Mouse (Mus musculus) stomach, embryonic 16.5 days (tissue): ENCODE results near the gene Slc16a3. TPM values are rescaled to one million over a fixed set of nuclear protein-coding genes. Genes with fewer than 3 reads are reported as not detected.
A peak's percentile ranks its signal among the peaks of the same experiment; 100 is the strongest.

Source experiments
- ATAC-seq: fragments of 200-750 bp; cut with Nextera tagmentation; 2 replicates; pipeline ENCODE4 v1.8.0; 2017; ENCODE audit warnings: moderate number of reproducible peaks, moderate TSS enrichment; ENCODE audit not compliant: insufficient read depth, low FRiP score
- H3K27ac ChIP-seq: fragments of 300-500 bp; sonication (generic); 2 replicates; pipeline ENCODE4 v1.5.1; 2014; ENCODE audit warnings: low read length
- H3K27me3 ChIP-seq: fragments of 300-500 bp; sonication (generic); 2 replicates; pipeline ENCODE4 v1.6.1; 2014; ENCODE audit warnings: low read length, control low read depth, mixed read lengths; ENCODE audit not compliant: control insufficient read depth, insufficient read depth
- H3K36me3 ChIP-seq: fragments of 300-500 bp; sonication (generic); 2 replicates; pipeline ENCODE4 v1.6.1; 2014; ENCODE audit warnings: low read length; ENCODE audit not compliant: control insufficient read depth, insufficient read depth
- H3K4me1 ChIP-seq: fragments of 300-500 bp; sonication (generic); 2 replicates; pipeline ENCODE4 v1.6.1; 2014; ENCODE audit warnings: low read length, control low read depth, mixed read lengths; ENCODE audit not compliant: control insufficient read depth, insufficient read depth
- H3K4me2 ChIP-seq: fragments of 300-500 bp; sonication (generic); 2 replicates; pipeline ENCODE4 v1.6.1; 2014; ENCODE audit warnings: low read depth, low read length, mixed read lengths
- H3K4me3 ChIP-seq: fragments of 300-500 bp; sonication (generic); replicated peaks from 2 replicates; pipeline ENCODE4 v1.5.1; 2014; ENCODE audit warnings: mild to moderate bottlenecking, low read length
- H3K9ac ChIP-seq: fragments of 300-500 bp; sonication (generic); 2 replicates; pipeline ENCODE4 v1.6.1; 2014; ENCODE audit warnings: low read length
- H3K9me3 ChIP-seq: fragments of 300-500 bp; sonication (generic); replicated peaks from 2 replicates; pipeline ENCODE4 v1.6.1; 2016; ENCODE audit warnings: low read length, control low read depth; ENCODE audit not compliant: control insufficient read depth
- WGBS: fragments of 180-500 bp; shearing (Covaris S2); extraction: QIAGEN DNeasy Blood & Tissue Kit; methylation state at CpG from one replicate; pipeline ENCODE4 v1.1.7; 2014; 5-methylcytosine and 5-hydroxymethylcytosine counted together
- polyA plus RNA-seq: library from polyadenylated mRNA; unstranded; fragments of >200 nt; fragmentation: Nextera tagmentation; extraction: Ambion mirVana; gene quantifications from 2 replicates; pipeline ENCODE4 v1.2.1, GENCODE M21; 2015

Gene Slc16a3
- 53.5 and 64.3 TPM in 2 replicates for polyA plus RNA-seq

- H3K4me3 ChIP-seq, result peak within 1 kb of the TSS; percentile 56
- peaks cover 27% of the 10 kb centered on the region for H3K4me1 ChIP-seq
- peak within 1 kb of the TSS; percentile 76 for H3K9ac ChIP-seq
- H3K27me3 ChIP-seq, result no peaks in the 10 kb centered on the region; the same call in 1 of the 2 replicates
- no peaks in the 10 kb centered on the region for H3K9me3 ChIP-seq
- ATAC-seq, result no peak
- 20% methylated on average over 12 of the region's 12 CpGs for WGBS
- peak within 1 kb of the TSS; percentile 81 for H3K4me2 ChIP-seq
- peak within 1 kb of the TSS; percentile 46; the same call in 1 of the 2 replicates for H3K27ac ChIP-seq
- no peaks in the 10 kb centered on the region for H3K36me3 ChIP-seq
Measured at GRCm38 (mm10) chr11:120948328-120948727, at the start of gene Slc16a3. Gene Slc16a3 (plus strand): TSS chr11:120948480.

DNA sequence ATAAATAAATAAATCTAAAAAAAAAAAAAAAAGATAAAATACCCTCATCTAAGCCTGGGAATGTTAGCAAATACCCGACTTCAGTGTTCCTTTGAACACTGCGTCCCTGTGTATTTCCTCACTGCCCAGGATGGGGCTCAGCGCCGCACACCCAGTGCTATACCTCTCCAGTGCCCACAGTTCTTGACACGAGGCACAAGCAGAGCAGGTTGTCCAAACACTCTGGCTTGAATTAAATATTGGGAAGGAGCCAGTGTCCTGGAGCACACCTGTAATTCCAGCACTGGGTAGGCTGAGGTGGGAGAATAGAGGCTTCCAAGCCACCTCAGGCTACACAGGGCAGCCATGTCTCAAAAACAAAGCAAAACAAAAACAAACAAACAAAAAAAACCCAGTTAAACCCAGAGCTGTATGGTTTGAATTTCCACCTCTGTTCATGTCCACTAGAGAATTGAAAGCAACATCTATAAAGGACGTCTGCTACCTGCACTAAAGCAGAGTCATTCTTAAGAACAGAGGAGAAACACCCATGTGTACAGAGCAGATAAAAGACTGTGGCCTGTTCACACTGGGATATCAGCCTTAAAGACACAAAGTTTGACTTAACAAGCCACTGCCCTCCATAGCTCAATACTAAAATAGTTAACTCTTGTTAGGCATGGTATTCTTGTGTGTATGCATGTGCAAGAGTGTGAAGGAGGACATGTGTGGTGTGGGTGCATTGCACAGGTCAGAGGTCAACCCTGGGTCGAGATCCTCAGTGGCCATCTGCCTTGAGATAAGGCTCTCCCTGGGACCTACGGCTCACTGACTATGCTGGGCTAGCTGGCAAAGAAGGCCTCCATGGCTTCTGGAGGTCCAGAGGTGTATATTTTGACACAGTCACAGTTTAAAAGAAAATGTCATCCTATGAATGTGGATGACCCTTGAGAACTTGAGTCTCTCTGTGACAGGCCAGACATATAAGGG is 47.7 kb upstream of the Slc16a3 start:
- no peaks in the 10 kb centered on the region for H3K9me3 ChIP-seq
- no peak overlapping the region for H3K4me3 ChIP-seq
- peak; percentile 49; the same call in 1 of the 2 replicates for ATAC-seq
- H3K36me3 ChIP-seq, result no peaks in the 10 kb centered on the region
- 67% methylated on average over 8 of the region's 8 CpGs for WGBS
- H3K9ac ChIP-seq, result no peak overlapping the region
- H3K27ac ChIP-seq, result peak overlapping the region; percentile 60
- no peaks in the 10 kb centered on the region for H3K27me3 ChIP-seq
- H3K4me2 ChIP-seq, result no peak overlapping the region
- peaks cover 9% of the 10 kb centered on the region; the same call in 1 of the 2 replicates for H3K4me1 ChIP-seq

DNA sequence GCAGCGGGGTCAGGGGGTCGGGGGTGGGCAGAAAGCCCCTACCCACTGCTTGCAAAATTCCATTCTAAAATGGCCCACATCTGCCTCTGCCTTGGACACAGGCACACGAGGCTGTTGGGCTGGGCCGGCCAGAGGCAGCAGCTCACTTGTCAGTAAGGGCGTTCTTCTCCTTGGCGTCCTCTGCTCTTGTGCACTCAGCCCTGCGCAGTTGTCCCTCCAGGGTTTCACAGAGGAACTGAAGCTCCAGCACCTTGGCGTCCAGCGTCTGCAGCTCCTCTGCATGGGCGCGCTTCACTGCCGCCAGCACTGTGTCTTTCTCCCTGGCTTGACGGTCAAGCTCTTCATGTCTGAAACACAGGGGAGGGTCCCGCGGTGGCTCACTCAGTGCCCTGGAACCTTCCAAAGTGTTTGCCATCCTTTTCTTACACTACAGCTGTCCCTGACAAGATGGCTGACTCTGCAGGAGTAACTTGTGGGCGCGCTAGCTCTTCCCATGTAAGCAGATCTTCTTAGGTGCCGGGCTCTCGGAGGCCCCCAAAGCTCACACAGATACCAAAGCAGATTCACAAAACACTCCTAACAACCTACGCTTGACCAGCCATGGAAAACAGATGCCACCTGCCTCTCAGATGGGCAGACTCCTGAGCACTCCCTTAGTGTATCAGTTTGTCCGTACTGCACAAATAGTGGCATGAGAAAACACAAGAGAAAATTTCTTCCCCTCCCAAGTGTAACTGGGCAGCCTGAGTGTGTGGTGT is 46.4 kb upstream of the Slc16a3 start:
- Histone ChIP-seq H3K27me3 (no peaks in the 10 kb centered on the region), H3K27ac (0 out of 2 replicates have a peak overlapping the region, but pooled peaks have one; percentile 14), H3K9ac (no peak overlapping the region), H3K9me3 (no peaks in the 10 kb centered on the region), H3K36me3 (no peaks in the 10 kb centered on the region), H3K4me3 (no peak overlapping the region), H3K4me1 (peaks cover 9% of the 10 kb centered on the region; the same call in 1 of the 2 replicates), H3K4me2 (no peak overlapping the region)
- no peak for ATAC-seq
- WGBS, result 81% methylated on average over 21 of the region's 21 CpGs

GRCm38 (mm10) chr11:120902487-120903142 is 45.7 kb upstream of the Slc16a3 start:
- Histone ChIP-seq H3K4me3 (no peak overlapping the region), H3K4me1 (peaks cover 9% of the 10 kb centered on the region; the same call in 1 of the 2 replicates), H3K36me3 (no peaks in the 10 kb centered on the region), H3K27me3 (no peaks in the 10 kb centered on the region), H3K9ac (no peak overlapping the region), H3K9me3 (no peaks in the 10 kb centered on the region), H3K4me2 (no peak overlapping the region), H3K27ac (0 out of 2 replicates have a peak overlapping the region, but pooled peaks have one; percentile 9)
- WGBS, result 43% methylated on average over 10 of the region's 10 CpGs
- peak; percentile 74; the same call in 1 of the 2 replicates for ATAC-seq

GRCm38 (mm10) chr11:120903159-120903850 is 45.0 kb upstream of the Slc16a3 start:
- no peak for ATAC-seq
- Histone ChIP-seq H3K4me3 (no peak overlapping the region), H3K4me2 (no peak overlapping the region), H3K9ac (0 out of 2 replicates have a peak overlapping the region, but pooled peaks have one; percentile 5), H3K4me1 (peaks cover 9% of the 10 kb centered on the region; the same call in 1 of the 2 replicates), H3K9me3 (no peaks in the 10 kb centered on the region), H3K27me3 (no peaks in the 10 kb centered on the region), H3K27ac (no peak overlapping the region), H3K36me3 (no peaks in the 10 kb centered on the region)
- 77% methylated on average over 24 of the region's 24 CpGs for WGBS

- no peaks in the 10 kb centered on the region for H3K36me3 ChIP-seq
- ATAC-seq, result no peak
- H3K4me2 ChIP-seq, result no peak overlapping the region
- WGBS, result 94% methylated on average over 3 of the region's 3 CpGs
- no peak overlapping the region for H3K27ac ChIP-seq
- H3K9me3 ChIP-seq, result no peaks in the 10 kb centered on the region
- no peak overlapping the region for H3K4me3 ChIP-seq
- no peak overlapping the region for H3K9ac ChIP-seq
- no peaks in the 10 kb centered on the region for H3K27me3 ChIP-seq
- peaks cover 9% of the 10 kb centered on the region; the same call in 1 of the 2 replicates for H3K4me1 ChIP-seq
Measured at GRCm38 (mm10) chr11:120904561-120904960, 43.7 kb upstream of the Slc16a3 start.

DNA sequence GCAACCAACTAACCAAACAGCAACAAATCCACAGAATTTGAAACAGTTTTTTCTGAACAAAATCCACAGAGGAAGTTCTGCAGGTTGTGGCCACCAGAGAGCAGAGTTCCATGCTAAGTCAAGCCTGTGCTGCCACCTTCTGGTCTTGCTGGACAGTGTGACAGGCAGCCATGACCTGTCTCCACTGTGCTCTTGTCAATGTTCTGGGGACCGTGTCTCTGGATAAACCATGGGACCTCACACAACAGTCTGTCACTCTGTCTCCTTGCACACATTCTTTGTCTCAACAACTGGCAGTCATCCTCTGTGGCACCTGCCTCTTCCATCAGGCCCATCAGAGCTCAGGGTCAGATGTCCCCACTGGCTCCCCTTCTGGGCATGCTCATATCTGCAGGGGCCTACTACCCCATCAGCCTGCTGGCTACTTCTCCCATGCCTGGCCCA is 42.8 kb upstream of the Slc16a3 start:
- peak; percentile 71; the same call in 1 of the 2 replicates for ATAC-seq
- Histone ChIP-seq H3K4me1 (peaks cover 9% of the 10 kb centered on the region; the same call in 1 of the 2 replicates), H3K36me3 (no peaks in the 10 kb centered on the region), H3K4me3 (no peak overlapping the region), H3K9ac (no peak overlapping the region; the same call in 1 of the 2 replicates), H3K4me2 (no peak overlapping the region), H3K27ac (no peak overlapping the region), H3K9me3 (no peaks in the 10 kb centered on the region), H3K27me3 (no peaks in the 10 kb centered on the region)
- 13% methylated on average over 1 of the region's 1 CpGs for WGBS

DNA sequence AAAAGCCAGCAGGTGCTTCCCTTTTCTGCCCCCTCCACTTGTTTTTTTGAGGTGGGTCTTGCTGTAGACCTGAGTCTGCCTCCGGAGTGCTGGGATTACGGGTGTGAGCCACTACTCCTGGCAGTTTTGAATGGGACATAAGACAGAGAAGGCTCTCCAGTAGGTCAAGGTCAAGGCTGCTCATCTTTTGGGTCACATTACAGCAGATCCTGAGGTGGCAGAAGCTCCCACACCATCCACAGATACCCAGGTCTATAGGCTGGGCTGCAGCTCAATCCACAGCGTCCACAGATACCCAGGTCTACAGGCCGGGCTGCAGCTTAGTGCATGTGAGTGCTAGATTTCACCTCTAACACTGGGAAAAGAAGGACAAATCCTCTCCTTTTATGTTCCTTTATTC is 34.5 kb upstream of the Slc16a3 start:
- ATAC-seq, result no peak
- H3K4me1 ChIP-seq, result no peaks in the 10 kb centered on the region
- 95% methylated on average over 4 of the region's 4 CpGs for WGBS
- no peak overlapping the region for H3K9ac ChIP-seq
- H3K4me3 ChIP-seq, result no peak overlapping the region
- no peaks in the 10 kb centered on the region for H3K36me3 ChIP-seq
- H3K27ac ChIP-seq, result no peak overlapping the region
- H3K4me2 ChIP-seq, result no peak overlapping the region
- no peaks in the 10 kb centered on the region for H3K27me3 ChIP-seq
- H3K9me3 ChIP-seq, result no peaks in the 10 kb centered on the region
